Mouse (Mus musculus) erythroblast, adult 5-6 weeks (primary cell): Measurements from ENCODE around the gene Acot11. TPM values are rescaled to one million over a fixed set of nuclear protein-coding genes. Genes with fewer than 3 reads are reported as not detected.
"Not testable (repeated sequence)": the region's sequence is repeated elsewhere in the genome, so short reads cannot be mapped to it uniquely, and the experiment has no call there.

Experiments
- ATAC-seq: replicated peaks from 2 replicates; pipeline ENCODE4 v1.8.0; 2016; ENCODE audit warnings: moderate number of reproducible peaks, mild to moderate bottlenecking, moderate TSS enrichment, inconsistent platforms; ENCODE audit not compliant: poor library complexity, low FRiP score, severe bottlenecking
- total RNA-seq, 2 experiments: library from RNA; stranded (forward) in 1 of 2; stranded (reverse) in 1 of 2; fragments of 150-400 nt in 1 of 2; fragments of 200-764, 138-1000 nt in 1 of 2; gene quantifications; 2 replicates each; pipeline versions ENCODE4 v1.2.3 to v1.2.4; 2015 to 2017; ENCODE audit warnings: low replicate concordance in 2 of 2

Gene Acot11
- total RNA-seq, 2 experiments from 2014 or later = 0.19 to 1.3 TPM

DNA sequence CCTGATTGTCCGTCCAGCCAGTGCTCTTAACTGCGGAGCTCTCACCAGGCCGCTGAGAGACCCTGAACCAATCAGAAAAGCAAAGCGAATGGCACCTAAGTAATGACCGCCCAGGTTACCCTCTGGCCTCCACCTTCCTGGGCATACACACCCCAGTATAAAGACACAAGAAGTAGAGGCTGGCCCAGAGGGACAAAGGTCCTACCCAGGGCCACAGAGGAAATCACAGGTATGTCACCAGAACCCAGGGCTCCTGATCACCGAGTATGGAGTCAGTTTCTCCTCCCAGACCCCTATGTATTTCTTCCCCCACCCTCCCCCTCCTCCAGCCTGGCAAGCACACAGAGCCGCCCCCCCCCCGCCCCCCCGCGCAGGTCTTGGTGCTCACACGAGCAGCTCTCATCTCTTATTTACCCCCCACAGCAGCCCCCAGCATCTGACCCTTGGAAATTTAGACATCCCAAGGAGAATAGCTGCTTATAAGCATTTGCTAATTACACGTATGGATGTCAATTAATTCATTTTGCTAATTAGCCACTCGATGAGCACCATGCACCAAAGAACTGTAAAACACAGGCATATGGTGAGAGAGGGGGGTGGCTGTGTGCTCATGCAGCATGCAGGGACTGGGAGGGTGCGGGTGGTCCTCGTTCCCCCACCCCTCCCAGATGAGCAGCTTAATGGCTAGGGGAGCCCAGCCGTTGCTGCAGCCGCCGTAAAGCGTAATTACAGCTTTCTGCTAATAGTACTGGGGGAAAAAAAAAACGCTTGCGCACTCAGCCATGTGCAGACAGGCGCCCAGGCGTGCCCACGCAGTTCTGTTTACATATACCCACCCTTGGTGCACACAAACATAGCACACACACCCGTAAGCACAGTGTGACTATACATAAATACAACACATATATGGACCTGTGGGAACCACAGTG lies 10.9 kb upstream of the Acot11 start:
- no peak for ATAC-seq

- no peak for ATAC-seq
Measured at GRCm38 (mm10) chr4:106811162-106811561, 6.4 kb upstream of the Acot11 start.

- ATAC-seq = peak; percentile 64; the same call in 1 of the 2 replicates
Measured at GRCm38 (mm10) chr4:106810039-106810438, 5.2 kb upstream of the Acot11 start.

- no peak for ATAC-seq
Measured at GRCm38 (mm10) chr4:106807287-106807686, 2.5 kb upstream of the Acot11 start.

GRCm38 (mm10) chr4:106805890-106806289 lies 1.1 kb upstream of the Acot11 start:
- no peak for ATAC-seq

DNA sequence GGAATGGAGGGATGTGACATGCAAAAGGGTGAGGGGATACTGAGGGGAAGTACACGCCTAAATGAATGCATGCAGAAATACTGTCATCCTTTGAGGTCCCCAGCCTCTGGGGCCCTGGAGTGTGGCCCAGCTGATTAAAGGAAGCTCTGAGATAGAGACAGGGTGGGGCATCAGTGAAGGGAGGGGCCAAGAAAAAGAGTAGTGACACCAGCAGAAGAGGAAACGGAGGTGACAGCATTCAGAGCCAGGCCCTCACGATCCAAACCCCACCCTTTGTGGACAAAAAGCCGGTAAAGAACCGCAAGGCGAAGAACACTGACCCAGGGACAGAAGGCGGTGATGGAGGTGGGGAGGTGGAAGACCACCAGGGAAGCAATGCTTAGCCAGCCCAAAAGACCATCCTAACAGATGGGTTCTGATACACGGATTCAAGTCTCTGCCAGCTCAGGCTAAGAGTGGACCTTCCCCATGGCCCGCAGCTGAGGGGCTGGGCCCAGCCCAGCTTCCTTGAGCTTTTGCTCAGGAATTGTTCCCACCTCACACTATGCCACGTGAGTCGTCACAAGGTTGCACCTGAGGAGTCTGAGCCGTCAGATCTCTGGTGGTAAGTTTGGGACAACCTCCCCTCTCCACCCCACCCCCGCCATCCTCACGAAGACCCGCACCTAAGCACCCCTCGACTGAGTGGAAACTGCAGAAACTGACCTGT lies 443 bp downstream of the Acot11 start:
- ATAC-seq = peak; percentile 89

DNA sequence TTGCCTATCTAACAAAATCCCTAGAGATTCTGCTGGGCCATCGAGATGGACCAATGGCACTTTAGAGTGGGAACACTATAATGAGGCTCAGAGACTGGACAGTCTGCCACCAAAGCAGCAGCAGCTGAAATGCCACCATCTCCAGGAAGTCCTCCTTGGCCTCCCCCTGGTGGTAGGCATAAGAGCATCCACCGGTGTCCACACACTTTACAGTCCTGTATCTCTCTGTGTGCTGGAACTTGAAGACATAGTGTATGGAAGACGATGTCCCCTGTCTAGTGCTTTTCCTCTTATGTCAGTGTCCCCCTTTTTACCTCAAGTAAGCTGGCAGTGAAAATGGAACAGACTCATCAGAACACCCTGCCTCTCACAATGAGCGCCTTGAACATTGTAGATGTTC lies 1.0 kb downstream of the Acot11 start:
- peak; percentile 77 for ATAC-seq

- no peak for ATAC-seq
Measured at GRCm38 (mm10) chr4:106799772-106800336, 4.9 kb downstream of the Acot11 start.

DNA sequence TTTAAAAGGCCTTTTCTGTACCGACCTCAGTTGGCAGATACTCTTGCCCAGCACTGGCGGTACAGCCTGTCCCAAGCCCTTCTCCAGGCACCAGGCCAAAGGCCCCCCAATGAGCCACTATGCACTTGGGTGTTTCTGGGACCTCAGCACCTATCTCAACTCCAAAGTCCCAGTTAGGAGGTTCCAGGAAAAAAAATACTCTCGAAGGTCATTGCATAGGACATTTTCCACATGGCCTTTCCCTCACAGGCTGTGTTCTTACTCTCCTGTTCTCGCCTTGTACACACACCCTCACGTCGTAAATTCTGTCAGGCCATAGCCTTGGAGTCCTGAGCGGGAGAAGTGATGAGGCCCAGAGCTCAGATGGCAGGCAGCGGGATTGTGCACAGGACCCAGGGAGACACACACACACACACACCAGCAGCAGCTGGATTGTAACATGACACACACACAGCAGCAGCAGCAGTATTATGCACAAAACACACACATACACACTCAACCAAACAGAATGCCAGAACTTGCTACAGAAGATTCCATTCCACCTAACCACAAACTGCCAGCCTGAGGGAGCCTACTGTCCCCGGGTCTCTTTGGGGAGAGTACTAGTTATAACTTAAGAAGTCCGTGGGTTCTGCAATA lies 5.8 kb downstream of the Acot11 start:
- ATAC-seq = no peak

- ATAC-seq = no peak
Measured at GRCm38 (mm10) chr4:106795289-106795688, 9.5 kb downstream of the Acot11 start.

- no peak for ATAC-seq
Measured at GRCm38 (mm10) chr4:106794247-106794646, 10.6 kb downstream of the Acot11 start.

- ATAC-seq = not testable (repeated sequence)
Measured at GRCm38 (mm10) chr4:106793826-106794225, 11.0 kb downstream of the Acot11 start.

DNA sequence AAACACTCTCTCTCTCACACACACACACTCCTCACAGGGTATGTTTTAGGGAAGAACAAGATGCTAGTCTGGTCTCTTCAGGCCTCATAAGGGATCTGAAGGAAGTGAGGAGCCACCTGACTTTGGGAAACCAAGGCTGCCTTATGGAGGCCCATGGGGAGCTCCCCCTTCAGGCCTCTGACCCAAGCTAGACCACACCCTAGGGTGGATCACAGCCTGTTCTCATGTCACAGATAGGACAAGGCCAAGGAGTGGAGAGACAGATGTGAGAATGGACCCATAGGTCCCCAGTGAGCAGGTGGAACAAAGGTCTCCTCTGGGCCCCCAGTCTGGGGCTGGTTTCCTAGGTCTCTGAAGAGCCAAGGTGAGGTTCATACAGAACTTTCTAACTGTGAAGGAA lies 12.5 kb downstream of the Acot11 start:
- ATAC-seq = peak; percentile 66; the same call in 1 of the 2 replicates

GRCm38 (mm10) chr4:106790938-106791337 lies 13.9 kb downstream of the Acot11 start:
- no peak for ATAC-seq

DNA sequence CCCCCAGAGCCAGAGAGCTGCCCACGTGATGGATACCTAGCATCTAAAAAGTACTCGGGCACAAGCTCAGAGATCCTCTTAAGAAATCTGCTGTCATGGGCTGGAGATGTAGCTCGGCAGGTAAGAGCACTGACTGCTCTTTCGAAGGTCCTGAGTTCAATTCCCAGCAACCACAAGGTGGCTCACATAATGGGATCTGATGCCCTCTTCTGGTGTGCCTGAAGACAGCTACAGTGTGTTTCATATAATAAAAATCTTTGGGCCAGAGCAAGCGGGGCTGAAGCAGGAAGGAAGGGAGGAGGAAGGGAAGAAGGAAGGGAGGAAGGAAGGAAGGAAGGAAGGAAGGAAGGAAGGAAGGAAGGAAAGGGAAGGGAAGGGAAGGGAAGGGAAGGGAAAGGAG lies 14.6 kb downstream of the Acot11 start:
- ATAC-seq = not testable (repeated sequence)

DNA sequence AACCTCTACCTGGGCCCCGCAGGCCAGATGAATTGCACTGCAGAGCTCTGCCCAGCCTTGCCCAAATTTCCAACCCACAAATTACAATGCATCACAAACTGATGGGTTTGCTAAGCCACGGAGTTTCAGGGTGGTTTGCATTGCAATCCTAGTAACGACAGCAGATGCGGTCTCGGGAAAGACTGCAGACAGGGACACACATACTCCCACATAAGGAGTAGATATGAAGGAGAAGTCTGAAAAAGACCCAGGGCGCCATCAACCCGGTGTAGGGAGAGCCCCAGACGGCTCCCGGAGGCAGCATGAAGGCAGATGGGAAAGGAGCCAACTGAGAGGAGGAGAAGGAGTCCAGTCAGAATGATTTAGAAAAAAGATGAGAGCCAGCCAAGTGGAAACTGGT lies 15.1 kb downstream of the Acot11 start:
- ATAC-seq = no peak

- no peak for ATAC-seq
Measured at GRCm38 (mm10) chr4:106788627-106789026, 16.2 kb downstream of the Acot11 start.

DNA sequence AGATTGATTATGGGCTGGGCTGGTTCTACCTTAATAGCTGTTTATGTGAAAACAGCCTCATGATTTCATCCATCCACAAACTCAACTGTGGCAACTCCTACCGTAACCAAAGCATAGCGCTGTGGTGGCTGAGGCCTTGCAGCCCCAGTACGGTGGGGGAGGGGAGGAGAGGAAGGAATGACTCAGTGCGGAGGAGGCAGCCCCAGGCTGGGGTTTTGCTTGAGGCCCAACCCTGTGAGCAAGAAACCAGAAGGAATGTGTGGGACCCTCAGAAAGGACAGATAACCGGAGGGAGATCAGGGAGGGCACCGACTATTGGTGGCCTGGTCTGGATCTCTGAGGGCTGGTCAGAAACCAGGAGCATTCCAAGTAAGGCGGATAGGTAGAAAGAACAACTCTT lies 17.0 kb downstream of the Acot11 start:
- no peak for ATAC-seq

DNA sequence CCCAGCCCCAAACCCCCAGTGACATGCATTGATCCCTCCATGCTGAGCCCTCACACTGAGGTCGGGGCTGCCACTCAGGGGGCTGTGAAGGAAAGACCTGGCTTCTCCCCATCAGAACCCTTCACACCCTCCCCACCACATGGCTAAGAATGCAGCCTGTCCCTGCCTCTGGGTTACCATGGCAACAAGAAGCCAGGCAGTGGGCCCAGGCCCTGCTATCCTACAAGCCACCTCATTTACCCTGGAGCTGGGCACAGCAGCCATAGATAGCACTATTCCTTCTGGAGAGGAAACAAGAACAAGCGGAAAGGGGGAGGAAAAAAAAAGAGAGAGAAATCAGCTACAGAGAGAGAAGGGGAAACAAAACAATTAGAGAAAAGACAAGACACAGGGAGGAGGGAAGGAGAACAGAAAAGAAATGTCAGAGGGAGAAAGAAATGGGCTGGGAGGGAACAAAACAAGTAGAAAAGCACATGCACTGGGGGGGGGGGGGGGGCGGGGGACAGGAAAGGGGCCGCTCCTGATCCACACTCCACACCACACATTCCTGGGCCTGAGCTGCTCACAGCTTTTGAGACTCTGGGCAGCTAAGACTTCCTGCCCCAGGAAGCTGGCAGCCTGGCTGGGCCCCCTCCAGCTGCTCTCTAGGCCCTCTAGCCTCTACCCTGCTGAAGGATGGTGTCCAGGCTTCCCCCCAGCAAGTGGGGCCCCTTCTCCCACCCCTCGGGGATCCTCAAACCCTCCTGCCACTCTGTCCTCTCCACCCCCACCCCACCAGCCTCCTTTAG lies 18.9 kb downstream of the Acot11 start:
- no peak for ATAC-seq
